Mouse (Mus musculus) CD4-positive helper T cell, adult 2 months (primary cell): ENCODE results near the gene Crocc2.

Source experiments
- DNase-seq: peaks from one replicate; pipeline ENCODE4 v3.0.0-alpha.2; 2012; ENCODE audit warnings: low read depth, missing footprints, low spot score

Gene Crocc2

GRCm38 (mm10) chr1:93168295-93168775 lies at the start of gene Crocc2:
Gene Crocc2, plus strand, starts transcription at chr1:93168725.
- no peak for DNase-seq

- no peak for DNase-seq
These were observed 49.7 kb upstream of the Crocc2 start for GRCm38 (mm10) chr1:93118816-93119215.

GRCm38 (mm10) chr1:93123179-93123854 lies 45.2 kb upstream of the Crocc2 start:
- no peak for DNase-seq

- DNase-seq: no peak
These were observed 44.5 kb upstream of the Crocc2 start for GRCm38 (mm10) chr1:93124066-93124465.

DNA sequence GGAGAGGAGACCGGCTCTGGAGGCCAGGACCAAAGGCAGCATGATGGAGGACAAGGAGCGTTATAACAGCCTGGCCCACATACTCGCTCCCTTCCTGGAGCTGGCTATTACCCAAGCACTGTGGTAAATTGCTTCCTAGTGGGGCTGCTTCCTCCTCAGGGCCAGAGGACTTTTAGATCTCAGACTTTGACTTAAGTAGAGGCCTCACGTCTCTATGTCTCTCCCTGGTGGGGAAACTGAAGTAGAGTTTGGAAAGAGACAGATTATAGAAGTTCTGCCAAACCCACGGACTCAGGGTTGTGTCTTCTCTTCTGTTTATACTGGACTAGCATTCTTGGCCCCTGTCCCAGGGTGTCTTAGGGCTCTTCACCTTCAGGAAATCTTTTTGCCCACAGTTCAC lies 43.3 kb upstream of the Crocc2 start:
- DNase-seq: no peak

DNA sequence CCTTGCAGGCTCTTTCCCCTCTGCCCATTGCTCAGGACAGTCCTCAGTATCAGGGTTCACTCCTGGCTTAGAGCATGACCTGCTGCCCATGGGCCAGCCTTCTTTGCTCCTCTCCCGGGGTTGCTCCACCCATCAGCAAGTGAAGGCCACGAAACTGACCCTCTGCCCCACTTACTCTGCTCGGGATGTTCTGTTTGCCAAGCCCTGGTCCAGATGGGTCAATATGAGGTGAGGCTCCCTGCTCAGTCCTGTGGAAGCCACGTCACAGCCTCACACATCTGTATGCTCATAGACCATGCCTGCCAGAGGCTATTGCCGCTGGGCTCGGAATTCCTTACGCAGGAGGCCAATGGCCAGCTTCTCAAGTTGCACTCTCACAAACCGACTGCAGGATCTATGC lies 40.3 kb upstream of the Crocc2 start:
- no peak for DNase-seq

- no peak for DNase-seq
These were observed 39.7 kb upstream of the Crocc2 start for GRCm38 (mm10) chr1:93128710-93129349.

GRCm38 (mm10) chr1:93130242-93130983 lies 38.1 kb upstream of the Crocc2 start:
- DNase-seq: no peak

- no peak for DNase-seq
These were observed 35.8 kb upstream of the Crocc2 start for GRCm38 (mm10) chr1:93132676-93133075.

- no peak for DNase-seq
These were observed 33.4 kb upstream of the Crocc2 start, which contains the start of gene Agxt for GRCm38 (mm10) chr1:93135036-93135526. Gene Agxt, plus strand, starts transcription at chr1:93135240.

- DNase-seq: no peak
These were observed 30.0 kb upstream of the Crocc2 start for GRCm38 (mm10) chr1:93138534-93138933.

DNA sequence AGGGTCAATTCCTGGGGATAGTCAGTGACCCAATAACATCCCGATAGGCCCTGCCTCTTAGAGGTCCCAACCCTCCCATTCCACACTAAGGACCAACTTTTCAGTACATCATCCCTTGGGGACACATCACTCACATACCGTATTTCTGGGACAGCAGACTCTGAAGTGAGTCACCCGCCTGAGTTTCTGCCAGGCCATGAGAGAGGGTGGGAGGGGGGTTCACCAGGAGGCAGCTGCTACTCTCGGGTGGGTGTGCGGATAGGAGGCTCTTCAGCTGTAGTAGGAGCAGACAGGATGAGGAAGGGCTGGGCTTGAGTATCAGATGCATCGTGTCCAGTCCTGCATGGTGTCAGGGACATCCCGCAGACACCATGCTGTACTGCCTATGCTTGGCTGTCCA lies 28.8 kb upstream of the Crocc2 start:
- DNase-seq: no peak

GRCm38 (mm10) chr1:93142871-93143270 lies 25.7 kb upstream of the Crocc2 start:
- DNase-seq: no peak

- DNase-seq: no peak
These were observed 24.3 kb upstream of the Crocc2 start for GRCm38 (mm10) chr1:93144176-93144575.

DNA sequence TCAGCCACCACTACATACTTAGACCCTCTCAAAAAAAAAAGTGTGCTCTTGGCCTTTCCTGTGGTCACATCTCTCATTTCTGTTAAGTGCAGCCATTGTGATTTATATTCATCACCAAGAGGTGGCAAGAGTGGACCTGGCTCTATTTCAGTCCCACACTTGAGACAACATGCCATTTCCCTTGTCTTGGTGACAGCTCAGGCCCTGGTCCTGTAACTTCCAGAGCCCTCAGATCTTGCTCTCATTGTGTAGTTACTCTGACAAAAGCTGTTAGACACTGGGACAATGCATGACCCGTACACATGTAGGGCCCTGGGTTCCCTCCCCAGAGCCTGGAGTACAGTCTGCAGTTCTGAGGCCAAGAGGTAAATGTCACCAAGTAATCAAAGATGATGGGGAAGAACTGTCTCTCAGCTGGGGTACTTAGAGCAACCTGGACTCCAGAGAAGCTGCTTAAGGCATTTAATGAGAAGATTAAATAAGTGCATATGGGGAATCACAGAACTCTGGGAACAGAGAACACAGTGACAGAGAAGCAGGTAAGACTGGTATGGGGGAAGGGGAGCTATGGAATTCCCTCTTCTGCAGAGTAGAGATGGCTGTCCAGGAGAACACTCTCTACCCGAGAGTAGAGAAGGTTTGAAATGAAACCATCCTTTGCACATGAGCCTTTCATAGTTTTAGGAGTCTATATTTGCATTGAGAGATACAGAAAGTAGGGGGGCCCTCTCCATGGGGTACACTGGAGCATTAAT lies 17.4 kb upstream of the Crocc2 start:
- DNase-seq: no peak

GRCm38 (mm10) chr1:93157566-93157965 lies 11.0 kb upstream of the Crocc2 start:
- DNase-seq: no peak

- DNase-seq: no peak
These were observed 9.6 kb upstream of the Crocc2 start for GRCm38 (mm10) chr1:93158916-93159315.

GRCm38 (mm10) chr1:93159566-93160500 lies 8.7 kb upstream of the Crocc2 start:
- DNase-seq: no peak

DNA sequence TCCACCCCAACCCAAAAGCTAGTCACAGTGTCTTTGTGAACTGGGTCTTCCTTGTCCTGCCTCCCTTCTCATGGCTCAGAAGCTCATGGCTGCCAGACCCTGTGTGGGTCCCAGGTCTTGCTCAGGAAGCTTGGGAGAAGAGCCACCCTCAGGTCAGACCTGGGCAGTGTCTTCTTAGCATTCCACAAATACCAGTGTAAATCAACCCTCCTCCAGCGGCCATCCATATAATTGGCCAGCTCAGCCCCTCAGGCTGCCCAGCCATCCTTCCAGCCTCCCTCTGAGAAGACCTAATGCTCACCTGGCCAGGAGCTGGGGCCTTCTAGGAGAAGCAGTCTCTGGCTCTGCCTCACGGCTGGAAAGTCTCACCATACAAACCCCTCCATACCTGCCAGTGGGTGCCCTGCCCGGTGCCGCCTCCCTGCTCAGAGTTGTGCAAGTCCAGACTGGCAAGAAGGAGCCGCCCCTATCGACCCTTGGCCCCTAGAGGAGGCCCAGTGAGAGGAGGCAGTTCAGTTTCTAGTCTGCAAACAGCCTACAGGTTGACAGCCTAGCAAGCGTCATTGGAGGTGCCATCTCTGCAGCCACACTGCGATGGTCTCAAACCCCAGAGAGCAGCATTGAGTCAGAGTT lies 7.9 kb upstream of the Crocc2 start, which contains the start of gene 2310007B03Rik:
2310007B03Rik (minus strand) TSS at position 448 of the 633 bp plus-strand sequence.
- DNase-seq: no peak

GRCm38 (mm10) chr1:93161350-93161749 lies 7.2 kb upstream of the Crocc2 start:
- no peak for DNase-seq
